Mouse (Mus musculus): ENCODE data around the gene Ttc34. TPM values are rescaled to one million over a fixed set of nuclear protein-coding genes. Genes with fewer than 3 reads are reported as not detected.

The Ttc34 gene
- polyA plus RNA-seq, 2 experiments from 2014 or later, result not detected

DNA sequence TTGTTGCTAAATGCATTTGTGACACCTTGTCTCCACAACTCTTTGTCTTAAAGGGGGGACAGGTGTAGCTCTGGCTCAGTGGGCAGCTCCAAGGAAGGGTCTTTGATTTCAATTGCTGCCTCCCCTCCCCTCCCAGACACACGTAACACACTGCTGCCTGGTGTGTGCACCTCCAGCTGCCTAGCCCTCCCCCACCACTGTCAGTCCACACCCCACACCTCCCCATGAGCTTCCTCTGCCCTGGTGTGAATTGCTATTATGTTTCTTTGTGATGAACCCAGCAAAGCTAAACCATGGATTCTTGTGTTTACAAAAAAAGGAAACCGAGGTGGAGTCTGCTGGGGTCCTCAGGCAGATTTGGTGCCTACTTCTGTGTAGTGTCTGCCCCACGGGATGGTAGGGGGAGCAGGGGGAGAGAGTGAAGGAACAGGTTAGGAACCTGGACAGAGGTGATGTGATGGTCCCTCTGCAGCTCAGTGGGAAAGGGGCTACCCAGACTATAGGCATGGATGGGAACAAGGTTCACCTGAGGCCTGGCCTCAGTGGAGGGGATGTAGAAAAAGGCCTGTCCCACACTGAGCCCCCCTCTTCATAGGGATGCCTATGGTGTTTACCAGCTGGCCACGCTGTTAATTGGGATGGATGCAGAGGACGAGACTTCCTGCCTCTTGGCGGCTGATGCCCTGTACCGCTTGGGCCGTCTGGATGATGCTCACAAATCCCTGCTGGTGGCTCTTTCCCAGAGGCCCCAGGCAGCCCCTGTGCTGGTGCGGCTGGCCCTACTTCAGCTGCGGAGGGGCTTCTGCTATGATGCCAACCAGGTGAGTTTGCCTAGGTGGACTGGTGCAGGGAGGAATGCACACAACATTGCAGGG lies 20.3 kb downstream of the Ttc34 start:
- ATAC-seq, result no peak

DNA sequence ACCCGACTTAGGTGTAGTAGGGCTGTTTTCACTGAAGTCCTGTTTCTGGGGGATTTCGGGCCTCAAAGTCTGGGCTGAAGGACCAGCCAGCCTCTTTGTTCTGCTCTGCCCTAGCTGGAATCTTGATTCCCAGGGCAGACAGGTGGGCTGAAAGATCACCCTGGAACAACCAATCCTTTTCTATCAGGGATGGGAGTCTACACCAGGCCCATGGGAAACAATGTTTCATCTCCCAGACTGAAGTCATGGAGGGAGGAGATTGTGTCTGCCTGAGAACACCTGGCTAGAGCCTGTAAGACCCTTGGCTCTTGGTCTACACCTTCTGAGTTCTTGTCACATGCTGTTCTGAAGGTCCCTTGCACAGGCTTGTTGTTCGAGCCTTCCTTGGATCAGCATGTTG lies 21.3 kb downstream of the Ttc34 start:
- no peak for ATAC-seq

DNA sequence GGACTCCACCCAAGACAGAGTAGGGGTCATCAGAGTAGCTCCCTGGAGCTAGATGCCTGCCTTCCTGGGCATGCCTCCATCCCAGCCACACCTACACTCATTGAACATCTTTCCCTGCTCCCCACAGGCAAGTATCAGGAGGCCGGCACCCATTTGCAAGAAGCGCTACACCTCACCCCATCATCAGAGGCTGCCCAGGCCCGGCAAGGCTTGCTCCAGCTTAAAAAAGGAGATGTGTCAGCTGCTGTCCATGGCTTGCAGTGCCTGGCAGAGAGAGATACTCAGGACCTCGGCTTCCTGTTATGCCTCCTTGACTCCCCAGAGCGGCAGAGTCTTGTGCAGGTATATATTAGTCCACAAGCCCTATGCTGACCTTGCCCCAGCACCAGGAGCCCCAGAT lies 24.7 kb downstream of the Ttc34 start:
- ATAC-seq, result no peak

DNA sequence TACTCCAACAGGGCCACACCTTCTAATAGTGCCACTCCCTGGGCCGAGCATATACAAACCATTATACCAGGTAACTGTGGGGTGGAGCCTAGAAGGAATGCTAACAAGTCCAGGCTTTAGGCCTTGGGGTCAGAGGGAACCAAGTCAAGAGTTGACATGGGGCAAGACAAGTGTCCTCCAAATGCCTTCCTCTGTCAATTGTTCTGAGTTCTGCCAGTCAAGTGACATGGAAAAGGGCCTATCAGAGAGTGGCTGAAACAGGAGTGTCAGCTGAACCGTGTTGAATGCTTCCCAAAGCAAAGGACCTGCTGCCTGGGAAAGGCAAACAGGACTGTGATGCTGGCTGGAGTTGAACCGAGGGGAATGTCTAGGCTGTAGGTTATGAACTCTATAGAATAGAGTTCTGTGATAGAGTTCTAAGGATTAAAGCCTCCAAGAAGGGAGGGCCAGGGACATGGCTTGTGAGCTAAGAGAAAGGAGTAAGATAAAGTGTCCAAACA lies 26.2 kb downstream of the Ttc34 start:
- no peak for ATAC-seq

DNA sequence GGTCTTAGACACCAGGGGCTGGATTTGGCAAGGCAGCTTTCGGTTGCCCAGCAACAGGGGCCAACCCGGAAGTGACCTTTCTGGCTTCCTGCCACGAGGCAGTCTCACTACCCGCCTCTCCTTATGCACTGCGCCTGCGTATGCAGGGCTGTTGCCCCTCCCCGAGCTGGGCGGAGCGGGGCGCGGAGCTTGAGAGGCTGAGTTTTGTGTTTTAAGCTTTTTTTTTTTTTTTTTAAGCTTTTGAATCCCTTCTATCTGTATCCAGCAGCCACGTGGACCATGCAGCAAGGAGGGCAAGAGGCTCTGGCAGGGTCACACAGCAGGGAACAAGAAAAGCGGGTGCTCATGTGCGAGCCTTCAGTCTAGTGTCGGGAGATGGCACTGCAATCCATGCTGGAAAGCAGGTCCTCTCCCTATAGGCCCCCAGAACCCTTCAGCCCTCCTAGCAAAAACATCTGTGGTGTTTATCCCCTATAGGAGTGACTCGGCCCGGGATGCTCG lies 27.1 kb downstream of the Ttc34 start:
- ATAC-seq, result peak; percentile 97

DNA sequence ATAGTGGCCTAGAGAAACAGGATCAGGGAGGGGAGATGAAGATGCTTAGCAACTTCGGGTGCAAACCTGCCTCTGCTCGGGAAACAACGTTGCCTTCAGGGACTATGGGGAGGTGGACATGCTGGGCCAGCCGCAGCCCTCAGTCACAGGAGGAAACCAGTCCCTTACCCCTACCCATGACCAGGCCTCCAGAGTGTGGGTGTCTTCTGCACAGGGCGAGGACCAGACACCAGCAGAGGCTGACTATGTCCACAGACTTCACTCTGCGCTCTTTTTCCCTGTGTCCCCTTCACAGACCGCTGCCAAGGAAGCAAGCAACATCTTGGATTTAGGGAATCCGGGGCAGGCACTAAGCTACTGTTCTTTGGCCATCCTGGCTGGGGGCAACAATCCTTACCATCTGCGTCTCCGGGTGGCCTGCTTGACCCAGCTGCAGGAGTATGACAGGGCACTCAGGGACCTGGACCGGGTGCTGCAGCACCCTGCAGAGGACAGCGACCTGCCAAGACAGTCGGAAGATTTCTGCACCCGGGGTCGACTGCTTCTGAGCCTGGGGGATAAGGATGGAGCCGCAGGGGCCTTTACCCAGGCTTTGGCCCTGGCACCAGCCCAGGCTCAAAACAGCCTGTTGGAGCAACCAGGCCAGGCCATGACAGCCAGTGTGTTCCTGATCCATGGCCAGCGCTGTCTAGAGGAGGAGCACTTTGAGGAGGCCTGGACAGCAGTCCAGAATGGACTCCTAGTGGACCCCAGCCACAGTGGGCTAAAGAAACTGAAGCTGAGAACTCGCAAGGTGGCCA lies 27.9 kb downstream of the Ttc34 start:
- no peak for ATAC-seq

DNA sequence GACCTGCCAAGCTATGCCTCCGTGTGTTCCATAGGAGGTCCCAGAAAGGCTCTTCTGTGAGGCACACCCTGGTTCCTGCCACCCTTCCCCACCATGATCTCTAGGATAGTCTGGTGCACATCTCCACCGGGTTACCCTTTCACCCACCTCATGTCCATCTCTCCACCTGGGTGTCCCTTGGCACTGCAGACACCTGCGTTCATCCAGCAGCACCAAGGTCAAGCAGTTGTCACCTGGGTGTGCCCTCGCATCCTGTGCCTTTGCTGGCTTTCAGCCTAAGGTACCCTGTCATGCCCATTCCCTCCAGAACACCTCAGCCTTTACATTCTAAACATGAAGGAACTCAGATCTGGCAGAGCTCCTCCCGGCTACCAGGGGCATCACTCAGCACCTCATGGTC lies 29.1 kb downstream of the Ttc34 start:
- ATAC-seq, result no peak

DNA sequence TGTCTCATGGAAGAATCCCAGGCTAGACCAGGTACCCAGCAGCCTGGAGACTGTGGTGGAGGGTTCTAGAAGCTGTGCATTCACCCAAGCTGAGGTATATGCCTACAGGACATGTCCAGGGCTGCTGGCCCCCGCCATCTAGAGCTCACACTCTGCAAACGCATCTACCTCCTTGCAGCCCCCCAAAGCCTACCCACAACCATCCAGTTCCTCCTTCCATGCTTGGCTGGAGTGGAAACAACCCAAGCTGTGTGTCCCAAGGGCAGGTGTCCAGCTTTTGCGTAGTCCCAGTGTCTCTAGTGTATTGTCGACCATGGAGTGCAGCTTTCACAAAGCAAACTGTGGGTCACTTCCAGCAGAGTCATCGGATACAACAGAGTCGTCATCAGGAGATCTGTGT lies 30.0 kb downstream of the Ttc34 start:
- no peak for ATAC-seq

DNA sequence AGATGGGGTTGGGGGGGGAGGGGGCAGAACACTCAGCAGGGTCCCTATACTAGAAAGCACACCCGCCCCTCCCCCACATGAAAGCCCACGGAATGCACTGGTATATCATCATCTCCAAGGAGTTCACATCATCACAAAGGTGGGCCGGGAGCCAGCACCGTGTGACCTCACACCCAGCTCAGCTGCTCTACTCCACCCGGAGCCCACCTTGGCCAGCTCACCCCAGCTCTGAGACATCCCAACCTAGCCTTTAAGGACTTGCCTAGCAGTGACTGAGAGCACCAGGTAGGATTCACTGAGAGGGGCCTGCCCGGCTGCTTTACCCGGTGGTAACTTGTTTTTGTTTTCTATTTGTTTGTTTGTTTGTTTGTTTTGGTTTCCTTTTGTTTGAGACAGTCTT lies 32.2 kb downstream of the Ttc34 start, which contains the start of gene Mmel1:
Gene Mmel1, plus strand, starts transcription at position 146 of the 400 bp plus-strand sequence.
- ATAC-seq, result no peak

DNA sequence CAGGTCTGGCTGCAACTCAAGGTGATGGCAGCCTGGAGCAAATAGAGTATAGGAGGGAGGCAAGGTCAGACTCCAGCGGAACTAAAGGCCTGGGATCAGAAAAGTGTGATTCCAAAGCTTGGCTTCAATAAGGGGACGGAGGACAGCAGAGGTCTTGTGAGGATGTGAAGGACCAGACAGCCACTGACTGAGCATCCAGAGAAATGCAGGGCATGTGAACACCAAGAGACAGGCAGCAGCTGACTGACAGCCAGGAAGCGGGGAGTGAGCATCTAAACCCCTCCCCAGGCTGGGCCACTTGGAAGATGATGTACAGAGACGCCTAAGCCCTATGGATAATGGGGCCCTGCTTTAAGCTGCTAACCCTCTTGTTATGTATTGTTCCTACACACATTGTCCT lies 33.5 kb downstream of the Ttc34 start:
- ATAC-seq, result no peak

DNA sequence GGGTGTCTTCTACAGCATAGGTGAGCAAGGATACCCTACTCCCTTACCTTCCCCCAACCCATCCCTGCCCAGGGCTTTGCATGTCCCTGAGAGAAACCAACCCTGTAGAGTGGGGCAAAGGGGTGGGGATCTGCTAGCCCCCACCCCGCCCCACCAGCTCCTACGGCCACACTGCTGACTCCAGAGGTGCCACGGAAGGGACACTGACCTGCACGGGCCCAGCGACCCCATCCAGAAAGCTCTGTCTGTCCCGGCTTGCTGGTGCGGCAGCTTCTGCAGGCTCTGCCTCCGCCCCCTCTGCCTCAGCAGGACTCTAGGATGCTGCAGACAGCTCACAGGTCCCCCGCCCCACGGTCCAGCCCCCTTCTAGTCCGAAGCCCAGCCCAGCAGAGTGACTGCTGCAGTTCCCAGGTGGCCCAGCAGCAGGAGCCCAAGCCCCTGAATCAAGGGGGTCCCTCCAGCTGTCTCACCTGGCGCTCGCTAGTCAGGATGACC lies 34.5 kb downstream of the Ttc34 start:
- ATAC-seq, result no peak

DNA sequence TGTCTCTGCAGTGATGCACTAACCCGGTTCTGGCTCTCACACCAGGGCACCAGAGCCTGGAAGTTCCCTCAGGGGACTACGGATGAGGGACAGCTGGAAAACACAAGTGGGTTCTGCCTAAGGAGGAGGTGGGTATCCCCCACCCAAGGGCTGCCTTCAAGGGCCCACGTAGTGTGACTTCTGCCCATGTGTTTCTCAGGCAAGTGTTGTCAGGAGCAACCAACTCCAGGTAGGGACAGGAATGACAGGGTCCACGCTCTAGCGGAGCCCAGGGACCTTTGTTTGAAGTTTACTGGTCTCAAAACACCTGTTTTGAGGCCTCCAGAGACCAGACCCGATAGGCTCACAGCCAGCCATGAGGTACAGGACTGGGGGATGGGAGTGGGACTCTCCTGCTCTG lies 35.9 kb downstream of the Ttc34 start:
- no peak for ATAC-seq

DNA sequence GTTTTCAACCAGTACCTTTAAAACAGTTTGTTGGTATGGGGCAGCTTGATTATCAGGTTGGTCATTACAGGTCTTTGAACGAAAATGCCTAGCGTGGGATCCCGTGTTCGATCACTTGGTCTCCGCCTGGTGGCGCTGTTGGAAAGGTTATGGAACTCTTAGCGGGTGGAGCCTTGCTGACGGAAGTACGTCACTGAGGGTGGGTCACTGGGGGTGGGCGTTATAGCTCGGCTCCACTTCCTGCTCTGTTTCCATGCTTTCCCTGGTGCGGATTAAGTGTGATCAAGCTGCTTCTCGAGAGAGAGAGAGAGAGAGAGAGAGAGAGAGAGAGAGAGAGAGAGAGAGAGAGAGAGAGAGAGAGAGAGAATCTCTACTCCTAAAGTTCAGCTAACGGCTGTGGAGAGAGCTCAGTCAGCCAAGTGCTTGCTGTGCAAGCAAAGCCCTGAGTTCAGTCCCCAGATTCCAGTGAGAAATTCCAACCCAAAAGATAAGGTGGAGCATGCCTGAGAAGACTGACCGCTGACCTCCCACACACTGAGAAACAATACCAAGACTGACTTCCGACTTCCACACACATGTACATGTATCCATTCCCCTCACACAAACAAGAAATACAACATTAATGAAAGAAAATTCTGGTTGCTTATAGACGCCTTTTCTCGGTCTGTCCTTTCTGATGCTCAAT lies 40.7 kb downstream of the Ttc34 start:
- peak; percentile 99 for ATAC-seq

DNA sequence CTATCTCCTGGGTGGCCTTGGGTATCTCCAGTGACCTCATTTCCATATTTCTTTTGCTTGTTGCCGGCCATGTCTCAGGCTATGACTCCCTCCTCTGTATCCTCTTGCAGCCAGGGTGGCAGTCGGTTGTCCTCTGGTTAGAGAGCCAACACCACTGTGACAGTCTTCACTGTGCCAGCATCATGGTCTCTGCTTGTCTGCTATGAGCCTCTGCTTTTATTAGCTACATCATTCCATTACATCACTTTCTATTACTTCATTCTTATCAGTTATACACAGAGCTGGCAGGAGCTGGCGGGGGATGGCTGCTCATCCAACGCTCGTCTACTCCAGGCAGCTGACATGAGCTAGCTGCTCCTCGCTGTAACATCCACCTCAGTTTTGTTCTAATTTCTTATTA lies 43.5 kb downstream of the Ttc34 start:
- ATAC-seq, result no peak

DNA sequence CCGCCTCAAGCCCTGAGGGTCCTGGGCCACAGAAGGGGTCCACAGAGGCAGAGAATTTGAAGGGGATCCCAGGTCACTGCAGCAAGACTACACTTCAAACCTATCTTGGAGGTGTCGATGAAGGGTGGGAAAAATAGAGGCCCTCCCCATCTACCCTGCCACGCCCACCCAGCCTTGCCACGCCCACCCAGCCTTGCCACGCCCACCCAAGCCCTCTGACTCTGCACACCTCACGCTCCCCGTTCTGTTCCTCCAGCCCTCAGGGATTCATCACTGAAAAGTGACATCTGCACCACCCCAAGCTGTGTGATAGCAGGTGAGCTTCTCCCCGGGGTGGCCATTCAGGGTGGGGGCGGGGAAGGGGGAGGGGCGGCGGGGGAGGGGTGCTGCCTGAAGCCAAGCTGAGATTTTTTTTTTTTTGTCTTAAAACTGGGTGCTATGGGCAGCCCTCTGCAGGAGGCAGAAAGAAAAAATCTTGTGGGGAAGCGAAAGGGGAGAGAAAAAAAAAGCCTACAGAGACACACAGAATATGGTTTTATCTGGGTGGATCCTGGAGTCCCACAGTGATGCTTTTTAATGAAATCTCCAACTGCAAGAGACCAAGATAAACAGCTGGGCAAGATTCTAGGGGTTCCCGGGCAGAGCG lies 44.9 kb downstream of the Ttc34 start:
- ATAC-seq, result no peak

DNA sequence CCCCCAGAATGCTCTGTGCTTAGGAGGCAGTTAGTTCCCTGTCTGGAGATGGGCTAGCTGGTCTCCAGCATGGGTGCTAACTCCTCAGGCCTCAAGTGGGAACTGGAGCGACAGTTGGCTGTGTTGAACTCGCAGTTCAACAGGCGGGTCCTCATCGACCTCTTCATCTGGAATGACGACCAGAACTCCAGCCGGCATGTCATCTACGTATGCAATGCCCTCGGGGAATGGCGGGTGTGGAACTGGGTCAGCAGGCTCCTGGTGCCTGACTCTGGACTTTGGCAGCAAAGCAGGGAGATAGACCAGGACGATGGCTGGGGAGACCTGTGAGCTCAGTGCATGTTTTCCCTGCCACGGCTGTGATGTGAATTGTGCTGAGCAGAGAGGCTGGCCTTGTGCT lies 48.2 kb downstream of the Ttc34 start:
- ATAC-seq, result no peak

DNA sequence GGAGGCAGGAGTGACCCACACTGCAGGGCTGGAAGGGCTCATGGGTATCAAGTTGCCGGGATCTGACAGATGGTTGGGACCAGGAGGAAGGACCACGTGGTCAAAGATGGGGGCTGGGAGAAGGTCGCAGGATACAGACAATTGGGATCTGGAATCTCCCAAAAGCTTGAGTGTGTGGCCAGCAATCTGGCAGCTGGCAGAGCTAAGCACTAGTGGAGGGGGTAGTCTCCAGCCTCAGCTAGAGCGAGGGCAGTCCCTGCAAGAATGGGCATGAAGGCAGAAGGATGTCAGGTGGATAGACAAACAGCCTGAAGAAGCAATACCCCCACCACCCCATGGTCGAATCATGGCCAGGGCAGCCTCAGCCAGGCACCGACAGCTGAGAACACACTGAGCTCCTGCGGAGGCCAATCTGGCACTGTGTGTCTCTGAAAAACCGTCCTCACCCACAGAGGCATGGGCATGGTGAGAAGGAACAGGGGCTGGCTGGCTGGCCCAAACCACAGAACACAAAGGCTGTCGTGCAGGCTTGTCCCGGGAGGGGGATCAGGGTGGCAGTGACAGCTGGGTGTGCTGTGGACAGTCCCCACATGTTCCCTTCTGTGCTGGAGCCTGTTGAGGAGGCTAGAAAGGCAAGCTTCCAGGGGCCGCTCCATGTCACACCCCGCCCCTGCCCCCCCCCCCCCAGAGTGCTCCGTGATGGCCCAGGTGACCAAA lies 49.8 kb downstream of the Ttc34 start:
- no peak for ATAC-seq

DNA sequence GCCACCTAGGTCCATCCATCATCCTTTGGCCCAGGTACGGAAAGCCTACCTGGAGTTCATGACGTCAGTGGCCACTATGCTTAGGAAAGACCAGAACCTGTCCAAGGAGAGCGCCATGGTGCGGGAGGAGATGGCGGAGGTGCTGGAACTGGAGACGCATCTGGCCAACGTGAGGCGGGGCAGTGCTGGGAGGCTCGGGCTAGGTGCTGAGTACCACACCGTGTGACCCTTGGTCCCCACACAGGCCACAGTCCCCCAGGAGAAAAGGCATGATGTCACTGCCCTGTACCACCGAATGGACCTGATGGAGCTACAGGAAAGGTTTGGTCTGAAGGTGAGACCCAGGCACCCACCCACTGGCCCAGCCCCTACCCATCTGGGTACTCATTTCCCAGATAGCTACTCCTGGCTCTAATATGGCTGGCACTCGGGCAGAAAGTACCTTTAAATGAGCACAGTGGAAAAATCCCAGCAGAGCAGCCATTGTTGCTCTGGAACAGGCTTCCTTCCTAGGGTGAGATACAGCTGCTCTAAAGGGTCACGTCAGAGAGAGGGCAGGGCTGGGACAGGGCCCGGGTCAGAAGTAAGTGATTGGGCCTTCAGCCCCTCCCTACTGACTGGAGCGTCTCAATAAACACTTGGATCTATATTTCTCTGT lies 50.5 kb downstream of the Ttc34 start:
- no peak for ATAC-seq

DNA sequence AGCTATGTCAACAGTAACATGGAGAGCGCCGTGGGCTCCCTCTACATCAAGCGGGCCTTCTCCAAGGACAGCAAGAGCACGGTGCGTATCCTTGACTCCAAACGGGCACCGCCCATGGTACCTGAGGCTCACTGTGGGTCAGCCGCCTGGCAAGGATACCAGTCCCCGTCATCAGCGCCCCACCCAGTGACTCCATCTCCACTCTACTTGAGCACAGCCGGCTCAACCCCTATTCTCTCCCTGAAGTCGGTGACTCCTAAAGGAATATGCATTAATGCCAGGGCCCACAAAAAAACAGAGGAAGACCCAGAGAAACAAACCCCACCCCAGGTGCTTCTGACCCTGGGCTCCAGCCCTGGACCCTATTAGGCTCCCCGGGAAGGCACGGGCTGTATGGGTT lies 53.6 kb downstream of the Ttc34 start:
- ATAC-seq, result no peak

DNA sequence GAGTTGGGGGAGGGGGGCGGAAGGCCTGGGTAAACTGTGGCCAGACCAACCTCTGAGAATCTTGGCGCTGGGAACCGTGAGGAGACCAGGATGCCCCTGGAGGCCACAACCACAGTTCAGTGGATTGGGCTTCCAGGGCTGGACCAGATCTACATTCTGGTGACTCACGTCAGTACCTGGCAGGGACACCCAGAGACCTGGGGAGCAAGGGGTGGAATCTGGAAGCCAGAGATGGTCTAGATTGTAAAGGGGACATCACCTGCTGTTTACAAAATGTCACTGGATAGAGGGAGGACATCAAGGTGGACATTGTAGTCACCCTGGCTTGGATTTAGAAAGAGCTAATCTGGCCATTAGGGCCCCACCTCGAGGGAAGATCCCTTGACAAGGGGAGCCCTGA lies 58.3 kb downstream of the Ttc34 start:
- ATAC-seq, result no peak

Measured in CD4-positive, CD25-positive, alpha-beta regulatory T cell, adult 4 months (primary cell).